Mouse (Mus musculus): ENCODE measurements around the gene Psmd11.
A peak's percentile ranks its signal among the peaks of the same experiment; 100 is the strongest.

Gene Psmd11

DNA sequence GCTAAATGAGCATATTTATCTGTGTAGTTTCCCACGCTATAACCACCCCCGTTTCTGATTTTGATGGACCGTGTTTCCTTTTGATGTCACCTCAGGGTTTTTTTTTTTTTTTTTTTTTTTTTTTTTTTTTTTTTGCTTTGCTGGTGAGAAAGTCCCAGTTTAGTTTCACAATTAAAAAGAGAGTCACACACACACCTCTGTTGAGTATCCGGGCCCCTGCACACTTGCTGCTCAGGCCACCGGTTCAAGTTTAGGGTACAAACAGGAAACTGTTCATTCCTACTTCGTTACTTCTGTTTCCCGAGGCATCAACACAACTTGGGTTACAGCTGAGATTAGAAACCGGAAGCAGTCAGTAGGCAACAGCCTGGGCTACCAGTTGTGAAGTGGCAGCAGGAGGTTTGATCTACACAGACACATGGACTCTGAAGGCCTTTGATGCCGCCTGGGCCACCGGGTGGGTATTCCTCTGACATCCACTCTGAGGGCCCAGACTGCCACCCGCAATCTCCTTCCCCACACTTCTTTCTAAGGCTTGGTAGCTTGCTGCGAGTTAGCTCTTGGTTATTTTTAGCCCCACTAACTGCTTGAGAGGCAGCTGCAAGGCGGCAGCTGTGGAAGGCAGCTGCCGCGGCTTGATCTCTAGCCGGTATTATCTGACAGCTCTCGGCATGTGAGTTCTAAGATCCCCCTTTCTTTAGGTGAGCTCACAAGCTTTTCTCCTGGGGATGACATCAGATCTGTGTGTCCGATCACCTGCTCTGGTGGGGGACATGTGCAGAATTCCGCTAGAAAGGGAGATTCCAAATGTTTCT is 80.2 kb downstream of the Psmd11 start:
- peak; percentile 50 for DNase-seq

DNA sequence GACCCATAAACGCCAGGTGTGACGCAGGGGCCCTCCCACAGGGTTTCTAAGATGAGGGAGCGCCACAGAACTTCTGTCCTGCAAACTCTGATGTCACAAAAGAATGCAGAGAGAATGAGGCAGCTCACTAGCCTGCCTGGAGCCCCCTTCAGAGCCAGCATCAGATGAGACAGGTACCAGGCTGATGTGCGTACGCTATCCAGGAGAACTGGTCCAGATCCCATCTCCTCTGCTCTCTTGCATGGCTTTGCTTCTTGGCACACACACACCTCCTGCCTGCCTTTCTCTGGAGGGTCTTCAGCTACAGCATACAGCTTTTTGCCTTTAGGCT is 80.7 kb downstream of the Psmd11 start:
- DNase-seq = peak; percentile 14

DNA sequence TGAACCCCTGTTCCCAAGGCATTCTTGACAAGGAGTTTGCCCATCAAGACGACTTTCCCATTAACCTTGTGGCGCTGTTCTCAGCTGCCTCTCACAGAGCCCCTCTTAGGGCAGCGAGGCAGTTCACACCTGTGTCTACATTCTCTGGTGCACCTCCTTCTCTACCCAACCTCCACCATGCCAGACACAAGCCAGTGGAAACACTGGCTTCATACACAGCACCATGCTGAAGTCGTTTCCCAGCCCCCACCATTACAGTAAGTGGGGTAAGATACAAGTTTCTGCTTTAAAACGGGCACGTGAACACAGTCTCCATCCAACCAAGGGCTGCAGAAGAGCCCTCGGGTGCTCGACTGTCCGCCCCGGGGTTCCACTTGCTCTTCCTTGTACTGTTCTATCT is 81.7 kb downstream of the Psmd11 start:
- no peak for DNase-seq

DNA sequence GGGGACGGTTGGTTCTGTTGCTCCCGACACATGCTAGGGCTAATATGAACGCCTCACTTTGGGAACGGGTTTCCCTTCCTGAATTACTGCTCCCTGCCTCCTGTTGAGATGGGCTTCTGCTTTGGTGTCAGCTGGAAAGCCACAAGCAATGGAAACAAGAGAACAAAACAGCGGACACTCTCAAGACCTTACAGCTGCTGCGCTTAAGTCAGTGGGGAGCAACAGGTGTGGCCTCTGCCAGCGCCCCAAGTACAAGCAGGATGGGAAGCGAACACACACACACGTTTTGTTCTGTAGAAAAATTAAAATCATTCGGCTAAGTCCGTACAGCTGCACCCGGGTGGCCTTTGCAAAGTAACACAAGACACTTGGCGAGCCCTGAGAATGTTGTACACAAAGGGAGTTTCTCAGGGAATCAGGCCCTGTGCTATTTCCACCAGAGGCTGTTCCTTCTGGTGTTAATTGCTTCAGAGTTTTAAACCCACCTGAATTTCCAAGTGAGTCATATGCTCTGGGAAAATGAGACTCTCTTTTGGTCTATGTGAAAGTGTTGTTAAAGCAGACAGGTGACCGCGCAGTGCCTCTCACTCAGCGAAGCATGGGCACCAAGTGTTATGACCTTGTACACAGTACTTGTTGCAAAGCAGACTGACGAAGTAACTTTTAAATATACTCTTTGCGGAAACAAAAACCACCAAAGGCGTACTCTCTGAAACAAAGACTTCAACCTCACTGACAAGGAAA is 84.1 kb downstream of the Psmd11 start:
- DNase-seq = no peak

DNA sequence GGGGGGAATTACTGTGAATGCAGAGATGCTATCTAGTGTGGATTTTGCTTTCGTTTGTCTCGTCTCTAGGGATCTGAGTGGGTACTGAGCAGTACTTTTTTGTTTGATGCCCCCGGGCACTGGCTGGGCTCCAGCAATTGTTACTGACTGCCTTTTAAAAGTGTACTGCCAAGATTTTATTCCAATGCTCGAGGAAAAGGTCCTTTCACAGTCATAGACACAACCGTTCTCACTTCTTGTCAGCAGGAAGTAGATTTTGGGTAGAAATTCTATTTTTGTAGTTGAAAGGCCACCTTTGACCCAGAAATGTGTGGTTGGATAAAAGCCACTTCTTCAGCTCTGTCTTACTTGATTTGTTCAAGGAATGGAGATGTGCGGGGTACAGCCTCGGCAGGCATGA is 85.4 kb downstream of the Psmd11 start:
- no peak for DNase-seq

DNA sequence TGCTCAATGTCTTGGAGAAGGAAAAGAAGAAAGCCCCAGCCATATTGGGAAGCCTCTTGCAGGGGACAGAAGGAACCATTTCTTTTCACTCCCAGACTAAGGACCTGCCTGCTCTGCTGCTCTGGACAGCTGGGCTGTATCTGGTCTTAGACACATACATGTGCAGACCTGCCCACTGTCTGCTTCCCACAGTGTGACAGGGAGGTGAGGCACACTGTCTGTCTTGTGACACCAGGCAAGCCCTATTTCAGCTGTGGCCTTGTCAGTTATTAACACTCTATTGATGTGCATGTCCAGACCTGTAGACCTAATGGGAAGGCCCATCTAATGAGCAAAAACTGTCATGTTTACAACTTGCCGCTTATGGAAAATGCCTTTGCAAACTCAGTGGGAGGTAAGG is 86.9 kb downstream of the Psmd11 start:
- no peak for DNase-seq

DNA sequence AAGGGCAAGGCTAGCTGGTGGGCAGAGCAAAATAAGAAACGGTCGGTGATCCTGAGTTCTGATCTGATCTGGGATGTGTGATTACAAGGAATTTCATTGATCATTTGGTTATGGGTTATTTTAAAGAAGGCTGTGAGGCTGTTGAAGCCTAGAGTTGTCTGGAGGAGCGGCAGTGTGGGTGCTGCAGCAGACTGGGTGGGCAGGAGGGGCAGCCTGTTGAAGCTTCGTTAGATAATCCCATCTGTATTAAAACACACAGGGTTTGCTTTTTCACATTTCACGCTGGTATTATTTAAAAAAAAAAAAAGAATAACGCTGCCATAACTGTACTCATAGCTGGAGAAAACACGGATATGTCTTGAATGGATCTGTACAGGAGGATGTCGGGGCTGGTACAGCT is 87.5 kb downstream of the Psmd11 start:
- DNase-seq = no peak

DNA sequence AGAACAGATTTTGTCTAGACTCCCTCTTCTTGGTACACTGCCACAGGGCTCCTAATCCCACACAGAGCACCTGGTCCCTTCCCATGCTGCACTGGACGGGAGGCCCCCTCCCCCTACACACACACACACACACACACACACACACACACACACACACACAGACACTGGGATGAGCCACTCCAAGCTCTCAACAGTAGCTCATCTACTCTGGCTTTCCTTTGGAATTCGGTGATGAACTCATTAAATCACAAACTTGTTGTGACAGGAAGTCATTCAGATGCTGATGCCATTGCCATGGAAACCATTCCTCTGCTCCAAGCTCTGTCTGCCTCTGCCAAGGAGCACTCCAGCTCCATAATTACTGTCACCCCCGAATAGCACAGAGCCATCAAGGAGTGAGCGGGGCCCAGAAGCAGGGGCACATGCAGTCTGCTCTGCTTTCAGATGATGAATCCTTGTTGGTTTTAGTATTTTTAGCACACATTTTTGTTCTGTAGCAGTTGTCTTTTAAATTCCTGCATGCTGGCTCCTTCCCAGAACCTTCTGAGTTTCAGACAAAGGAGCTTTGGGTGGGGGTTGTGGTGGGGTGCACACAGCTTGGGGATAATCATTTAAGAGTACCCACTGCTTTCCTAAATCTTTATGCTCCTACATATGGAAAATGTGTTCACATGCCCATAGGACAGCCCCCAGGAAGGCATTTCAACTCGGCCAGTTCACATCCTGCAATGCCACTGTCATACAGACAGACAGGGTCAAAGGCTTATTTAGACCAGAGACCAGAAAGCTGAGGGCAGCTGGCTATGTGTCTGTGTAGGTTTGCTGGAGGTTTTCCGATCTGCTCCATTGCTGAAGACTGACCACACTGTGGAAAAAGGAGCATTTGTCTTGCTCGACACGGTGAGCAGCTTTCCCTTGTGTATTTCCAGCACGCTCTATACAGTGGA is 90.3 kb downstream of the Psmd11 start:
- DNase-seq = peak; percentile 82

DNA sequence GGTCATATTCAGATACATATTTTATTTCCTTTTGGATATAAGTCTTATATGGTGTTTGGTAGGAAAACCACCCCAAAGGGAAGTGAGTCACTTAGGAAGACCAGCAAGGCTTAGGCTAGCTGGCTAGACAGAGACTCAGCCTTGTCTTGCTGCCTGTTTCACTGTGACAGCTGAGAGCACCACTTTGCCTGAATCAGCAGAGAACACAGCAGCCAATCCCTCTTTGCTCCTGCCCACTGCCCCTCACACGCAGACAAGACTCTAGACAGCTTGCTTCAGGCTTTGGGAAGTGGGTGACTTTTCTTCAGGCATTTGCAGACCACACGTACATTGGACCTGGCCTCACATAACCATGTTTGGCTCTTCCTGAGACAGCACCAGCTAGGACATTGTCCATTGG is 92.7 kb downstream of the Psmd11 start:
- no peak for DNase-seq
